Mouse (Mus musculus): ENCODE measurements around the gene Pemt.

Gene Pemt

GRCm38 (mm10) chr11:60001231-60001980 lies 44.9 kb downstream of the Pemt start:
- DNase-seq, result peak in 1 of 2 experiments; percentile 24

- no peak for DNase-seq
These were observed 52.0 kb downstream of the Pemt start for GRCm38 (mm10) chr11:59994318-59994717.

DNA sequence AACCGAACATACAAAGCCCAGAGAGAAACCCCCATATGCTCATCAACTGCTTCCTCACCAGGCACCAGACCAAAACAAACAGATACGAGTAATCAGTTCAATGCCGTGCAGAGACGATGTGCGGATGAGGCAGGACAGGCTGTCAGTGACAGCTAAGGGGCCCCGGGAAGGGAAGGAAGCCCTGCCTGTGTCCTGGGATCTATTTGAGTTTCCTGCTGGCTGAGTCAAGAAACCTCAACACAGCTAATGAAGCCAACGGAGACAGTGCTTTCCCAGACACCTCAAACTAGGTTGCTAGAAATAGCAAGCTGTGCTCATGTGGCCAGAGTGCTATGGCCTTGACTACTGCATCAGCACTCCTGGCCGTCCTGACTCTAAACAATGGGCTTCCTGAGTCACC lies 54.9 kb downstream of the Pemt start:
- DNase-seq, result no peak

- no peak for DNase-seq
These were observed 56.9 kb downstream of the Pemt start for GRCm38 (mm10) chr11:59989406-59989805.

DNA sequence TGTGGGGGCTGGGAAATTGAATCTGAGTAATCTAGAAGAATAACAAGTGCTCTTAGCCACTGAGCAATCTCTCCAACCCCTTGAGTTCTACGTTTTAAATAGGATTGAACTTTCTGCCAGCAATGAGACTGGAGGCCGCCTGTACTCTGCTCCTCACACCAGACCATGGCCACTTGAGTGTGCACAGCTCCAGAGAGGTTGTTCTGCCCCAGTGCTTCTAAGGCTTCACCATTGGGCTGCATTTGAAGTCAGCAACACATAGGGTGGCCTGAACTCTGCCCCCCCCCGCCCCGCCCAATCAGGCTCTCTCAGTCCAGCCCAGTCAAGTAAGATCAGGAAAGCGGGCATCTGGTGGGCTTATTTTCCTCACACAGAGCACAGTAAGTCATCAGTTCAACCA lies 68.5 kb downstream of the Pemt start:
- no peak for DNase-seq

GRCm38 (mm10) chr11:59975241-59975640 lies 71.0 kb downstream of the Pemt start:
- DNase-seq, result no peak

- no peak for DNase-seq
These were observed 72.9 kb downstream of the Pemt start for GRCm38 (mm10) chr11:59973389-59973788.

DNA sequence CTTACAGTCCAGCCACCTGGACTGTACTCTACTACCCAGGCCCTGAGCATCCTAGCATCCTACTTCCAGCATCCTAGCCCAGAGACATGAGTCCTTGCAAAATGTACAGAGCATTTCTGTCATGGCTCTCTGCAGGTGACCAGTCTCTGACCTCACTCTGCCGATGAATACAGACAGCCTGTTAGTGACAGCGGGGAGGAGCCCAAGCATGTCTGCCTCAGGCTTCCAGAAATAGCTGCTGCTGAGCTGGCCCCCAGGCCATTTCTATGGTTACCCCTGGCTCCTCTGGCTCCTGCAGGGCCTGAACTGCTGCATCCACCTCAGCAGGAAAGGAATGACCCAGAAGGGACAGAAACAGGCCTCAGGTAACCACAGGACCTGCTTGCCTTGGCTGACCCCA lies 74.6 kb downstream of the Pemt start:
- no peak for DNase-seq

GRCm38 (mm10) chr11:59970780-59971179 lies 75.5 kb downstream of the Pemt start:
- DNase-seq, result no peak

GRCm38 (mm10) chr11:59967765-59968164 lies 78.5 kb downstream of the Pemt start:
- DNase-seq, result no peak

- DNase-seq, result no peak
These were observed 80.2 kb downstream of the Pemt start for GRCm38 (mm10) chr11:59966102-59966483.

DNA sequence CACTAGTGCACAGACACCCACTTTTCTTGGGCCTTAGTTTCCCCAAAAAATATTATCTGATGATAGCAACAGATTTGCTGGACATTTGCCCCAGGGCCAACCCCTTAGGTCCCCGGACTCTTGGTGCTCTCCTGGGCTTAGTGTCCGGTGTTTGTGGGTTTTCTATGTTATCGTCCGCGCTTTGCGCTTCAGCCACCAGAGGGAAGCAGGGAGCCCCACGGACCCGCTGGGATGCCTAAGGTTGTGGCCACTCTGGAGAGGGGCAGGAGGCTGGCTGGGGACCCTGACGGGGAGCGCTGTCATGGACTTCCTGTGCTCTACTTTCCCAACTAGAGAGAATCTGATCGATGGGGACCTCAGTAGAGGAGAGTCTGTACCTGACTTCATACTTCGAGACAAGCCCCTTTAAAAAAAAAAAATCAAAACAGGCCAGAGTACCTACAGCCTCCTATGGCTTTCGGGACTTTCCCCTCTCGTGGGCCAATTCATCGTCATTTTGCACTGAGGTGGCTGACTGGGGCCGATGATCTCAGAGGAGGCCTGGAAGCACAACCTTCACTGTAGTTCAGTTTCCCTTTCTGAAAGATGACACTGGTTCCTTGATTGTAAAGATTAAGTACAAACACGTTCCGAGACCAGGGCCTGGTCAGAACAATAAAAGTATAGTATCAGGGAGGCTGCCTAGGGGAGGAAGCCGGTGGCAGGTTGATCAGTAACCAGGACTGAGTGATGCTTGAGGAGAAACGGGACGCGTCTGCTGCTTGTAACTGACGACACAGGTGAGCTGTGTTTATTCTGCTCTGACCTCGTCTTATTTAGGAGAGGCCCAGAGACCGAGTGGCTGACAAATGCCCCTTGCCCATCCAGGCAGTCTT lies 80.8 kb downstream of the Pemt start:
- DNase-seq, result peak; percentile 90 to 91

GRCm38 (mm10) chr11:59964818-59965217 lies 81.5 kb downstream of the Pemt start, which contains the start of gene Rasd1:
TSS of gene Rasd1 (minus strand) at chr11:59964944.
- DNase-seq, result peak; percentile 87 to 92

- peak; percentile 42 to 50 for DNase-seq
These were observed 82.0 kb downstream of the Pemt start for GRCm38 (mm10) chr11:59964163-59964758.

GRCm38 (mm10) chr11:59963364-59964162 lies 82.7 kb downstream of the Pemt start:
- no peak for DNase-seq

GRCm38 (mm10) chr11:59962590-59962989 lies 83.7 kb downstream of the Pemt start:
- DNase-seq, result no peak

GRCm38 (mm10) chr11:59961338-59961875 lies 84.9 kb downstream of the Pemt start:
- DNase-seq, result peak in 1 of 2 experiments; percentile 33

GRCm38 (mm10) chr11:59960476-59961337 lies 85.6 kb downstream of the Pemt start:
- DNase-seq, result no peak

DNA sequence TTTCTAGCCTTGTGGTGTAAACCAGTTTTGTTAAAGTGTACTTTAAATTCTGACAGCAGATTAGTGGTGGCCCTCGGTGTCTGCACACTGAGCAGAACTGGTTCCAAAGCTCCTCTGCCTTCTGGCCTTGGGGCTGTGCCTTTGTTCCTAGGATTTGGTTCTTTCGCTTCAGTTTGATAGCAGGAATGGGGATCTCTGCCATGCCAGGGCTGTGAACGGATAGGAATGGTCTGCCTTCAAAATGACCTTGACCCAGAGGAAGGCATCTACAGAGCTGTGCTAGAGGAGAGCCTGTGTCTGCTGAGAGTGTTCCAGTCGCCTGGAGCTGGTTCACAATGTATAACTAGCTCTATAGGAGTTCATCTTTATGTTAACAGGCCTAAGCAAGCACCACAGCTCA lies 86.8 kb downstream of the Pemt start:
- no peak for DNase-seq

DNA sequence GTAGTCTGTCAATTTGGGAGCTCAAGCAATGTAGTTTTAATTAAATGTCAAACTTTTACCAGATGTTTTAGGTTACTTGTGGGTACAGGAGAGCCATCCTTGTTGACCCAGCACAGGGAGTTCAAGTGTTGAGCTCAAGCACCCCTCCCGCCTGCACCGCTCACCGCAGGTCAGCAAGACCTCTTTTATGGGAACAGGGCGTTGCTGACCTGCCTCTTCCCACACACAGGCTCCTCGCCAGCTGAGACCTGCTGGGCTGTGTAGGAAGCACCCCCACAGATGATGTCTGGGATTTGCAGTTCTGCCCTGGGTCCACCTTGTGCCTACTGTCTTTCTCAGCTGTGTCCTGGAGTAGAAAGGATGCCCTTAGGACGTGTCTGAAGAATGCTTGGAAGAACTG lies 89.5 kb downstream of the Pemt start:
- no peak for DNase-seq

GRCm38 (mm10) chr11:59952892-59953291 lies 93.4 kb downstream of the Pemt start:
- no peak for DNase-seq

Data from cerebellum, postnatal 25 days (tissue).